Mouse (Mus musculus): ENCODE measurements at regions not wholly inside any gene's neighbourhood (a gene's known extent, or its start where the extent isn't known, plus 50 kb on each side); places are given as distances from the start of the nearest gene placed in this dataset.

- no peak overlapping the region for H3K27ac ChIP-seq (ENCODE audit: control insufficient read depth, low read depth, low read length)
- H3K4me1 ChIP-seq (ENCODE audit: control insufficient read depth in 1 of 2, insufficient read depth in 2 of 2, low read length in 2 of 2), result no peaks in the 10 kb centered on the region
- H3K9ac ChIP-seq (ENCODE audit: control insufficient read depth, low read depth, low read length, poor library complexity, severe bottlenecking), result no peak overlapping the region
- H3K79me2 ChIP-seq (ENCODE audit: control insufficient read depth, insufficient read depth, low read length, poor library complexity), result no peaks in the 10 kb centered on the region
- no peak for TF ChIP-seq ETS1 (IDR thresholded peaks at IDR 0.05; ENCODE audit: low read depth, low read length)
- no peak for TF ChIP-seq MAX (IDR thresholded peaks at IDR 0.05; ENCODE audit: low read length)
- no peak for TF ChIP-seq CTCF (IDR thresholded peaks at IDR 0.05 in 2 of 3, conservative IDR thresholded peaks at IDR 0.05 in 1 of 3; ENCODE audit: control insufficient read depth in 1 of 3, insufficient read depth in 1 of 3, low read depth in 2 of 3, low read length in 3 of 3, poor library complexity in 1 of 3, severe bottlenecking in 1 of 3)
- no peak for TF ChIP-seq SIN3A (IDR thresholded peaks at IDR 0.05; ENCODE audit: low read length)
- no peak for TF ChIP-seq RAD21 (IDR thresholded peaks at IDR 0.05; ENCODE audit: low read depth, low read length)
- no peak overlapping the region for H3K4me3 ChIP-seq (ENCODE audit: control insufficient read depth in 1 of 2, insufficient read depth in 1 of 2, low read depth in 2 of 2, low read length in 2 of 2)
- H3K36me3 ChIP-seq (ENCODE audit: control insufficient read depth in 1 of 2, insufficient read depth in 2 of 2, low read length in 2 of 2), result no peaks in the 10 kb centered on the region
- H3K9me3 ChIP-seq (replicated peaks; ENCODE audit: insufficient read depth, low read length), result no peaks in the 10 kb centered on the region
- H3K27me3 ChIP-seq (ENCODE audit: control insufficient read depth in 1 of 2, insufficient read depth in 2 of 2, low read length in 2 of 2), result no peaks in the 10 kb centered on the region
- DNase-seq (ENCODE audit: low read depth, low spot score), result no peak
Measured at GRCm38 (mm10) chr15:51203351-51203750, 2681.4 kb upstream of the Gm7489 start.

GRCm38 (mm10) chr15:51206050-51206449, 2678.7 kb upstream of the Gm7489 start:
- Histone ChIP-seq H3K27me3 (ENCODE audit: control insufficient read depth in 1 of 2, insufficient read depth in 2 of 2, low read length in 2 of 2) (no peaks in the 10 kb centered on the region), H3K4me3 (ENCODE audit: control insufficient read depth in 1 of 2, insufficient read depth in 1 of 2, low read depth in 2 of 2, low read length in 2 of 2) (no peak overlapping the region), H3K27ac (ENCODE audit: control insufficient read depth, low read depth, low read length) (no peak overlapping the region), H3K36me3 (ENCODE audit: control insufficient read depth in 1 of 2, insufficient read depth in 2 of 2, low read length in 2 of 2) (no peaks in the 10 kb centered on the region), H3K4me1 (ENCODE audit: control insufficient read depth in 1 of 2, insufficient read depth in 2 of 2, low read length in 2 of 2) (no peaks in the 10 kb centered on the region), H3K79me2 (ENCODE audit: control insufficient read depth, insufficient read depth, low read length, poor library complexity) (no peaks in the 10 kb centered on the region), H3K9ac (ENCODE audit: control insufficient read depth, low read depth, low read length, poor library complexity, severe bottlenecking) (no peak overlapping the region), H3K9me3 (replicated peaks; ENCODE audit: insufficient read depth, low read length) (no peaks in the 10 kb centered on the region)
- DNase-seq (ENCODE audit: low read depth, low spot score), result no peak
- TF ChIP-seq HCFC1 (IDR thresholded peaks at IDR 0.05; ENCODE audit: low read depth, low read length) (no peak), ZKSCAN1 (IDR thresholded peaks at IDR 0.05; ENCODE audit: low read depth, low read length) (no peak), TCF12 (IDR thresholded peaks at IDR 0.05; ENCODE audit: low read depth, low read length) (no peak), CHD1 (IDR thresholded peaks at IDR 0.05; ENCODE audit: low read depth, low read length) (no peak), MEF2A (IDR thresholded peaks at IDR 0.05; ENCODE audit: extremely low read depth, insufficient replicate concordance, low read depth, low read length, poor library complexity, severe bottlenecking) (no peak), TAL1 (IDR thresholded peaks at IDR 0.05; ENCODE audit: low read length) (no peak), ZC3H11A (IDR thresholded peaks at IDR 0.05; ENCODE audit: low read depth, low read length) (no peak), TBP (IDR thresholded peaks at IDR 0.05; ENCODE audit: low read depth, low read length) (no peak), MXI1 (IDR thresholded peaks at IDR 0.05; ENCODE audit: low read depth, low read length) (no peak), GATA1 (IDR thresholded peaks at IDR 0.05; ENCODE audit: low read depth, low read length) (no peak), BHLHE40 (IDR thresholded peaks at IDR 0.05; ENCODE audit: borderline replicate concordance, low read depth, low read length) (no peak), MAFK (IDR thresholded peaks at IDR 0.05; ENCODE audit: borderline replicate concordance, low read depth, low read length) (no peak), MAX (IDR thresholded peaks at IDR 0.05; ENCODE audit: low read length) (no peak), E2F4 (IDR thresholded peaks at IDR 0.05; ENCODE audit: borderline replicate concordance, low read depth, low read length) (no peak), MYC (IDR thresholded peaks at IDR 0.05; ENCODE audit: low read depth, low read length) (no peak), CHD2 (IDR thresholded peaks at IDR 0.05; ENCODE audit: low read length) (no peak), RAD21 (IDR thresholded peaks at IDR 0.05; ENCODE audit: low read depth, low read length) (no peak), MYB (IDR thresholded peaks at IDR 0.05; ENCODE audit: low read depth, low read length) (no peak)
